Mouse (Mus musculus): ENCODE measurements around the gene Eya4.

- TF ChIP-seq CTCF (conservative IDR thresholded peaks at IDR 0.05; ENCODE audit: insufficient read depth, insufficient read length, low read depth, low read length): no peak
- no peak for TF ChIP-seq POLR2A (IDR thresholded peaks at IDR 0.05; ENCODE audit: low read depth, low read length)
Observed at GRCm38 (mm10) chr10:23090323-23090722, 260.3 kb downstream of the Eya4 start.
